Mouse (Mus musculus): ENCODE measurements around the gene Dnah2.

Gene Dnah2

DNA sequence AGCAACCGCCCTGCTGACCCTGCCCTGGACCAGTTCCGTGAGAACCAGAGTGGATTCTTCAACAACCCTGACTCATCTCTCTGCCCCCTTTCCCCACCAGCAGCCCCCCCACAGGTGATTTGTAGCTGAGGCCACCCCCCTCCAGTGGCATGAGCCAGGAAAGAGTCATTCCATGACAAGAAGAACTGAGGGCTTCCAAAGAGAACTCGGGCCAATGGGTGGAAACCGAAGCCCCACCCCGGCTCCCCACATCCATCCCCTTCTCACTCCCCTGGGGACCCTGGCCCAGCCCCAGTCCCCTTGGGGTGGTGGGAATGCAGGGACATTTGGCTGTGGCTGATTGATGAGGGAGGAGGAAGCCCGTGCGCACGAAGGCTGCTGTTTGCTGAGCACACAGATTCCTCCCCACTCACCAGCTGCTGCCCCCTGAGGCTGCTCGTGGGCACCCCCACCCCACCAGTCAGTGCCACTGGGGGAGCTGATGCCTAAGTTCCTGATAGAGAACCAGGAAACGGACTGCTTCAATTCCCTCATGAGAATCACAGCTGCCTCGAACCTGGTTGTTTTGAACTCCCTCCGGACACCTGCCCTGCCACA lies at the start of gene Dnah2:
Dnah2 (minus strand) TSS at position 51 of the 597 bp plus-strand sequence.
- no peak for DNase-seq

DNA sequence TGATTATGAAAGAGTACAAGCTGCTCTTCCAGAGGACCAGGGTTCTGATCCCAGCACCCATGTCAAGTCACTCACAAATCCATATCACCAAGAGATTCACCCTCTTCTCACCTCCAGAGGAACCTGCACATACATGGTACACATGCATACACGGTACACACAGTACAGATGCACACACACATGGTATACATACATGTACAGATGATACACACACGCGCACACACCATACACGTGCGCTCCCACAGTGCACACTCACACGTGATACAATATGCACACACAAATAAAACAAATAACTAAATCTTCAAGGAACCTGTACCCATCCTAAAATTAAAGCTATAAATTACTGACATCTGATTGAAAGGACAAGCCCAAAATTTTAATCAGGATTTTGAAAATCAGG lies 45.9 kb upstream of the Dnah2 start:
- no peak for DNase-seq

DNA sequence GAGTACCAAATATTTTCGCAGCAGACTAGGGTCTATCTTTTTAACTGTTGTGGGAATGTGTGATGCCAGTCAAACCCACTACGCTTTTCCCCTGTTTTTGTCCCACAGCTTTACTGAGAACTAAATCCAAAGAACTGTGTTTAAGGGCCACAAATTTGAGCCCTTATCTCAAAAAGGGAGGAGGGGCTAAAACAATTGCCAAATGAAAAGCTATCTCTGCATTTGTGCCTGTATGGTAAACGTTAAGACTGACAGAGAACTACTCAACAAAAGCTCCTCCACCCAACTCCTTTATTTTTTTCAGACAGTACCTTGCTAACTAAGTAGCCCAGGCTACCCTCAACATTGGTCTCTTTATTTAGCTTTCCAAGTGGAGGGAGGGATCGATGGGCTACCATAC lies 43.9 kb upstream of the Dnah2 start:
- no peak for DNase-seq

DNA sequence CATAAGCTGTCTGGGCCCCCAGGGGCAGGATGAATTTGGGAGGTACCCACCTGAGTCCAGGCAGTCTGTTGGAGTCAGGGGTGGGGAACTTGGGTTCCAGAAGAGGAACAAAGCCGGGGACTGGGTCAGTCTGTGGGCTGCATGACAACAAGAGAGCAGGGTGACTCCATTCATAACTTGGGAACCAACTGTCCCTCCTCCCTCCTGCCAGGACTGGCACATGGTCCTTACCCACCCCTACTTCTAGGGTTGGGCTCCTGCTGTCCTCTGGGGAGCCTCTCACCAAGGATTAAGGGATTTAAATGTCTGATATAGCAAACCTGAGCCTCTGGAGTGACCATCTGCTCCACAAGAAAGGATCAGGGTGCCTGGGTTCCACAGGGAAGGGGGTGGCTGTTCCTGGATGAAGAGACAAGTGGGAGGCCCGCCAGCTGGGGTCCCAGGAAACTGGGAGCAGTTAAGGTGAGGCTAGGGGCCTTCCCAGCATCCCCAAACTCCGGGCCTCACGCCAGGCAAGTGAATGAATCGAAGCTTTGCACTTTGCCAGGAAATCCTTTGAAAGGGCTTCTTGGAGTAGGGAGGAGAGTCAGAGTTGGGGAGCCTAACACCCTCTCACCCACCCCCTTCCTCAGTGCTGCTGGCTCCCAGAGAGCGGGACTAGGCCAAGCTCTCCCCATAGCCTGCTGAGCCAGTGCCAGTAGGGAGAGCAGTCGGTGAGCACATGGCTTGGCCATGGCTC lies 43.2 kb upstream of the Dnah2 start:
- DNase-seq, result peak; percentile 86

DNA sequence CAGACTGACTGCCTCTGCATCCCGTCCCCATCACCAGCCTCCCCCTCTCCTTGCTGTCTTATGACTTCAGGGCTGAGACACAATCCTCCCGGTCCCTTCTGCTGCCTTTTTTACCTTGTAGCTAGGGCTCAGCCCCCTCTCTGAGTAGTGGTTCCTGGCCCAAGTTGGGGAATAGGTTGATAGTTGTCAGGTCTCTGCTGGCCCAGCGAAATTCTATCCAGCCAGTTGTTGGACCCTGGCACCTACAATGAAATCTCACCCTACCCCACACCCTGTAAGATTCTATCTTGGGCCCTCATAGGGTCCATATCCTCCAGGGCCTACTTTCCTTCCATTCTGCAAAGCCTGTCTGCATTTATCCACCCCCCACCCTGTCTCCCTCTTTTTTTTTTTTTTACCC lies 42.5 kb upstream of the Dnah2 start:
- DNase-seq, result no peak

DNA sequence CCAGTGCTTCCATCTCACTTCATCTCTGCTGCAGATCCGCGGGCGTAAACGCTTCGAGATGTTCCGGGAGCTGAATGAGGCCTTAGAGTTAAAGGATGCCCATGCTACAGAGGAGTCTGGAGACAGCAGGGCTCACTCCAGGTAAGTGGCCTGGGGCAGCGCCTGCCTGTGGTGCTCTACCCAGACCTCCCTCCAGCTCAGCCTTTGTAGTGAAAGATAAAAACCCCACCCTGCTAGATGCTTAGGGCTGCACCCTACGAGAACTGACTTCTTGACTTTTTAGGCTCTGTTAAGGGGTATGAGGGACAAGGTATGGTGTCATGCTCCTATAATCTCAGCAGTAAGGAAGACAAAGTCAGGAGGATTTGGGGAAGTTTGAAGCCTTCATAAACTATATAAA lies 41.7 kb upstream of the Dnah2 start:
- DNase-seq, result no peak

DNA sequence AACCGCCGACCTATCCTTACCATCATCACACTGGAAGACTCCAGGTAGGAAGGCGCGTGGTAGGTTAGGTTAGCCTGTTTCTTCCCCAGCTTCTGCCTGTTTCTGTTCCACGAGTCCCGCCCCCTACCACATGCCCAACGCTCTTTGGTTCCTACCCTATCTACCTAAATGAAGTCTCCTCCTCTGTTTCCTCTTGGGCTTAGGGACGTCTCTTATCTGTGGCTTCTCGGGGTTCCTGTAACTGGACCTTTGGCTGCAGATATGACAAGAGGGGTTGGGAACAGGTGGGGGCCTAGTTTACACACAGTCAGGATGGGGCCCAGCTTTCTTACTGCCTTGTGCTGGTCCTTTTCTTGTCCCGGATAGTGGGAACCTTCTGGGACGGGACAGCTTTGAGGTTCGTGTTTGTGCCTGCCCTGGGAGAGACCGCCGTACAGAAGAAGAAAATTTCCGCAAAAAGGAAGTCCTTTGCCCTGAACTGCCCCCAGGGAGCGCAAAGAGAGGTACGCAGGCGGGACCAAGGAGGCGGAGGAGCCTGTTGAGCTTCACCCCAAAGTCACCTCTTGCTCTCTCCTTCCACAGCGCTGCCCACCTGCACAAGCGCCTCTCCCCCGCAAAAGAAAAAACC lies 40.4 kb upstream of the Dnah2 start:
- no peak for DNase-seq

DNA sequence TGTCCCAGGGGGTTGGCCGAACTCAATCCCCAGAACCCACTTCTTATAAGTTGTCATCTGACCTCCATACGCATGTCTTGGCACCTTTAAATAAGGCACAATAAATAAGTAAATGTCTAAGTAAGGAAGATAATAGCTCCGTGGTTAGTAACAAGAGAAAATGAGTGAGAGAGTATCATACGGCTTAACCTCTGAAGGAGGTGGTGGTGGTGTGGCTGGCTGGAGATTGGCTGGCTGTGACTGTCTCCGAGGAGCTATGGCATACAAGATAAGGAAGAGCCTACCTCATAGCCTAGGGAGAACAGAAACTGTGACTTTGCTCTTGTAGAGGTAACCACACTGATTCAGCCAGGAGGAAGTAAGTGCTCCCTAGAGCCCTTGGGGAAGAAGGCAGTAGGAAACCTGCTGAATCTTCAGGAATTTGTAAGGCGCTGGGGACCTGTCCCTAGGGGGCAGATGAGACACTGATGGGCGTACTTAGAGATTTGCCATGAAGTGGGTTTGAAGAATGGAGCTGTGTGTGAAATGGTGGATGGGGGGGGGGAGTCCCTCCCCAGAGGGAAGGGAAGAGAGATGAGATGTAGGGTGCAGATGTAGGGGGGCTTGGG lies 36.9 kb upstream of the Dnah2 start:
- no peak for DNase-seq

DNA sequence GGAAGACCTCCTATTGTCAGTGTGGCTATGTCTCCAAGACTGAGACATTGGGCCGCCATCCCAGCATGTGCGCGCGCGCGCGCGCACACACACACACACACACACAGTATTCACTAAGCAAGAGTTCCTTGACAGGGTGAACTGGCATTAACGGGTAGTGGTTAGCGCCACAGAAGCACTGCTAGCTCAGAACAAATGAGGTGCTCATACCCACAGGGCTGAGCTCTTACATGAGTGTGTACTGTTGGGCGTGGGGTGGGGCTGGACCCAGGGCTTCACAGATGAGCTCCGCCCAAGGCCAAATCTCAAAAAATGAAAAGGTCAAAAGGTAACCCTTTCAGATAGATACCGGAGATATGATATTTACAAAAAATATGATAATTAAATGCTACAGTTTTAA lies 36.0 kb upstream of the Dnah2 start:
- DNase-seq, result no peak

DNA sequence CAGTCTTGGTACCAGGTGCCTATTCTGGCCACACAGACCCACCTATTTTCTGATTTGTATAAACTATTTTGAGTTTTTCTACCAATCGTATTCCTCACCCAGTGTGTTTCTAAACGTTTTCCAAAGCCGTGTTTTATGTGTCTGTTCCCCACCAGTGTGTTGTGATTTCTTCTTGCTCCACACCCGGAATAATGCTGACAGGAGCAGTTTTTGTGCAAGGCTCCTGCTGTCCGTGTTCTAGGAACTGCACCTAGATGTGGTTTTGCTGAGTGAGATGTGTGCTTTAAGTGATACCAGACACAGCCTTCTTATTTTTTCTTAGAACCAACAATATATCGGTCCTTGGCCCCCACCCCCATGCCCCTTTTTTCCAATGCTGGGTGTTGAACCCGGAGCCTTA lies 35.1 kb upstream of the Dnah2 start:
- DNase-seq, result no peak

DNA sequence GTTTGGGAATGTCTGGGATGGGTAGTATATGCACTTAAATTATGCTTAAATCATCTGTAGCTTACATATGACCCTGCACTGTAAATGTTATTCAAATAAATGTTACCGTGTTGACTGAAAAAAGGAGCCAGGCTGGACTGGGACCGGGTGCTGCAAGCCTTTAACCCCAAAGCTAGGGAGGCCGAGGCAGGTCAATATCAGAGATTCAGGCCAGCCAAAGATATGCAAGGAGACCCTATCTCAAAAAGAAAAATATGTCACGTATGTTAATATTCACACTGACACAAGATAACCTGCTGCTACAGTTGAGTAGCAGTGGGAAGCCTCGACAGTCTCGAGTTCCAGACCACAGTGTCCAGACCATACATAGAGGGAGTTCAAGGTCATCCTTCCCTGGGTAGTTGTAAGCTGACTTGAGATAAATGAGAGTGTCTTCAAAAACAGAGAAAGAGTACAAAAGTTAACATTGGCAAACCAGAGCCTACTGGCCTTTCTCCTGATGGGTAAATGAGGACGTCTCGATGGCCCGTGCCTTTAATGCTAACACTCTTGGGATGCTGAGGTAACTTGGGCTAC lies 33.4 kb upstream of the Dnah2 start:
- DNase-seq, result no peak

DNA sequence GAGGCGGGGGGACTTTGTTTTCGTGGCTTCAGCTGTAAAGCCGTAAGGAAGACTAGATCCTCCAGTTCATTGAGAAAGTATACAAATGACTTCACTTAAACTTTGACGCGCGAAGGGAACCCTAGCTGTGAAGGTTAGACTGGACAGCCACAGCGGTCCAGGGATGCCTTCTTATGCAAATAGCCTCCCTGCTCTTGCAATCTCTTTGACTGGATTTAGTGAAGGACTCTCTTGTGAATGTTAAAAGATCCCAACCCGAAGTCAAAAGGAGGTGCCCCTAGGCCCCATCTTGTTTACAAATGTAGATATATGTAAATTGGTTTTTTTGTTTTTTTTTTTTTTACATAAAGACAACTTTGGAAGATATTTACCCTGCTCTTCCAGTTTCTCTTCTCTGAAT lies 32.9 kb upstream of the Dnah2 start:
- no peak for DNase-seq

DNA sequence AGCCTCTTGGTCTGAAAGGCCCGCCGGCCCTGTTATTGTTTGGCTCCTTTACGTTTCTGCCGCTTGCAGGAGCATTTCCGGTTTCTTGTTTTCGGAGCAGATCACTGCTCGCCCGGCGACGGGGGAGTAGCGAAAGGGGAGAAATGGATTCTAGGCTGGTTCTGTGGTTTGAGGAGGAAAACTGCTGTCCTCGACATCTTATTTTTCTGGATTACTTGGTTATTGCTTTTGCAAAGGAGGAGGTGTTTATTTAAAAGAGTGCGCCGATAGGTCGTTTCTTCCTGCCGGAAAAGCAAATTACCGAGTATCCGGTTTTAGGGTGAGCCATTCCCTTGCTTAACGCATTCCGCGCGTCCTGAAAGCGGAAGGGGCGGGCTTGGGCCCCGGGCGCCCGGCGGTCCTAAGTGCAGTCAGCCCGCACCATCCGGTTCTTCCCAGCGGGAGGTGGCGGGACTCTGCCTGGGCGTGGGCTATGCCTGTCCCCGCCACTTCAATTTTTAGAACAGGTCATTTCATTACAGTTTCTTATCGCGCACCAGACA lies 32.3 kb upstream of the Dnah2 start:
- peak; percentile 97 for DNase-seq

DNA sequence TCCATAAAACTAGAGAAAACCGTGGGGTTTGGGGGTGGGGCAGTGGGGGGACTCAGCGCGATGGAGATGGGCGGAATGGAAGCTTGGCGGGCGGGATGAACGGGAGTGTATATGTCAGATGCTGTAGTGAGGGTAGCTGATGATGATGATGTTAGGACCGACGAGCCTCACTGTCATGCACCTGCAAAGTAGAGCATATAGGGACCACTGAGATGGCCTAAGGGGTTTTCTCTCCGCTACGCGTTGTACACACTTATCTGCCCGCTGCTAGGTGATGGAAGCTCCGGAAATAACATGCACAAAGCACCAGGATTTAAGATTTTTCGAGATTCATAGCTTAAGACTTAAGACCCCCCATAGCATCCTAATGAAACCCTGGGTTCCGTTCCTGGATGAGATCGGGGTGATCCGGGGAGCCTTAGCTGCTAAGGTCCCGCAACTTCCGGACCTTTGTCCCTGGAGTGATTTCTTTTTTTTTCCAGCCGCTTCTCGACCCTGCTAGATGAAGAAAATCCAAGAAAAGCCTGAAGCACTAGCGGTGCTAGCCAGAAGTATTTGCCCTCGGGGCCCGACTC lies 31.7 kb upstream of the Dnah2 start:
- DNase-seq, result no peak

DNA sequence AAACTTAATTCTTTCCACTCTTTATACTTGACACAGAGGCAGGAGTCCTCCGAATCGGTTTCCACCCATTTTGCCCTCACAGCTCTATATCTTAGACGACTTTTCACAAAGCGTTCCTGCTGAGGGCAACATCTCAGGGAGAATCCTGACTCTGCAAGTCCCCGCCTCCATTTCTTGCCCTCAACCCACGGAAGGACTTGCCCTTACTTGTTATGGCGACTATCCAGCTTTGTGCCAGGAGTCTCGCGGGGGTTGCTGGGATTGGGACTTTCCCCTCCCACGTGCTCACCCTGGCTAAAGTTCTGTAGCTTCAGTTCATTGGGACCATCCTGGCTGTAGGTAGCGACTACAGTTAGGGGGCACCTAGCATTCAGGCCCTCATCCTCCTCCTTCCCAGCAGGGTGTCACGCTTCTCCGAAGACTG lies 31.2 kb upstream of the Dnah2 start, which contains the start of the genes Wrap53 and Trp53:
Wrap53 (minus strand) TSS at position 165 of the 424 bp plus-strand sequence.
Trp53 (plus strand) TSS at position 269 of the 424 bp plus-strand sequence.
- peak; percentile 96 for DNase-seq

DNA sequence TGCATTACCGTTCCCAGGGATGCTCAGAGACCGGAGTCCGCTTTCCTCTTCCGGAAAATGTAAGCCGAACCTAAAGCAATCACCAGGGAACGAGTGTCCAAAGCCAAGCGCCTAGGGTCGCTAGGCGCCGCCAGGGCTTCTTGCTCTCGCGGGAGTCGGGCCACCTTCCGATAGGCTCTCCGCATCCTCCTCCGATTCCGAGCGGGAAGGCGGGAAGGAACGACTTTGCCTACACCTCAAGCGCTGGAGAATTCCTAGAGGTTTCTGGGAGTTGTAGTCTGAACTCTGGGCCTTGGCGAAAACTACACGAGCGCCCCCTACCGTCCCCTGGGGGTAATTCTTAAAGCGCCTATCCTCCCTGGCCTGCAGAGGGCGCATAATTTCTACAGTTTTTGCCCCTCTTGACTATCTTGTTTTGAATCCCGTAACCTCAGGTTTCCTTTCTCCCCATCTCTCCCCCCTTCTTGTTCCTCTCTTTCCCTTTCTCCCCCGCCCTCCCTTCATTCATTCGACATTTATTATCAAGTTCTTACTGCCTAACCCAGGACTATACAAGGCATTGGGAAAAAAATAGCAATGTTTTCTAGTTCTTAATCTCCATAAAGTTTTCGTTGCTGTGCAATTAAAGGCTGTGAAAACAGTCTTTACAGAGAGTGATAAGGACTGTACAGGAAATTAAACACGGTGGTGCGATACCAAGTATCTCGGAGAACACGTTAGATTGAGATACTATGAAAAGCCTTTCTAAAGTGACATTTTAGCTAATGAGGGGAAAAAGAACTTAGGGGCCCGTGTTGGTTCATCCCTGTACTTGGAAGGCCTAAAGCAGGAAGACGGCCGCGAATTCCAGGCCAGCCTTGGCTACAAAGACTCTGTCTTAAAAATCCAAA lies 30.5 kb upstream of the Dnah2 start:
- peak; percentile 99 for DNase-seq

DNA sequence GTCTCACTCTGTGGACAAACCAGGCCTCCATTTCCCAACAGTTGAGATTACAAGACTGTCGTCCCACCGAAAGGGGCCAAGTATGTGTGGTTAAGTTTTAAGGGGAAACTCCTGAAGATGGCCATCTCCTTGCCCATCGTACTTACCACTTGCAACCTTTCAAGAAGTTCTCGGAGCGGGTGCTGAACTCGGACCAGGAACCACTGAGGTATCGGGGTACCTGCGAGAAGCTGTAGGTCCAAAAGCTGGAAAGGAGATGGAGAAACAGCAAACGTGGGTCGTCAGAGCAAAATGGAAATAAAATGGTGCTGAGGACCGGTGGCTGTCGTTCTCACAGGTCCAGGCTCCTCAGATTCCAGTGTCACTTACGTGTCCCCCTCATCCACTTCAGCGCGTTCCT lies 29.4 kb upstream of the Dnah2 start:
- DNase-seq, result no peak

DNA sequence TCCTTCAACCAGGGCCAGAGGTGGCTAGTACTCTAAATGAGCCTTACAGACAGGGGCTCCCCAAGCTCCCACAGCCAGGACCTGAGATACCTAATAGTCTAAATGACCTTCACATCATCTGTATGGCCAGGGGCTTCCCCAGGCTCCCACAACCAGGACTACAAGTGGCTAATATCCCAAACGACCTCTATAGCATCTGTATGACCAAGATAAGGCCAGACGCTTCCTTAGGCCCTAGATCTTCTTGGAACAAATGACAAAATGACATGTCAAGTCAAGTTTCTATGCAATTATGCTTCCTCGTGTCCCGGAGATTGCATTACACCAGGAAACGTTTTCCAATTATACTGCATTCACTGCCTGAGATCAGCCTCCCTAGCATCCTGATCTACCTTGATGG lies 27.4 kb upstream of the Dnah2 start:
- DNase-seq, result no peak

DNA sequence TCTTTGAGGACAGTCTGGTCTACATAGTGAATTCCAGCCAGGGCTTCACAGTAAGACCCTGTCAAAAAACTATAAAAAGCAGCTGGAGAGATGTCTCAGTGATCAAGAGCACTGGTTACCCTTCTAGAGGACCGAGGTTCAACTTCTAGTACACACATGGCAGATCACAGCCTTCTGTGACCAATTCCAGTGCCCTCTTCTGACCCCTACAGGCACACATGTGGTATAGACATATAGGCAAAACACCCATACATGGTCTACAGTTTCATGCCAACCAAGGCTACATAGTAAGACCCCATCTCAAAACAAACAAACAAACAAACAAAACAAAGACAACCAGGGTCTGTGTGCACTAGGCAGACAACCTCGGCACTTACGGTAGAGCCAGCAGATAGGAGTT lies 26.3 kb upstream of the Dnah2 start:
- DNase-seq, result peak; percentile 70

DNA sequence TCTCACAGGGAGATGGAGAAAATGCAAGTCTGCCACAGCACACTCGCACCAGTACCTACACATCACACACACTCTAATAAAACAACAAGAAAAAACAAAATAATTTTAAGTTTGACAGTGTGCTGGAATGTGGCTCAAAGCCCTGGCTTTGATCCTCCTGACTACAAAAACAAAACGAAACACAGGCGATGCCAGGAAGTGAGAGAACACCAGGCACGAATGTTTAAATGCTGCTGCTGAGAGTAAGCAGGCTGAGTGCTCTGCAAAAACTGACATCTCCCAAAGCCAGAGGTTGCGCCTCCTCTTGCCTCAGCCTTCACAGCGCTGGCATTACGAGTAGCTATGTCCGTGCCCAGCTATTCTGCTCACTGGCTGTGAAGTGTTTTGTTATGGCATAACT lies 16.2 kb upstream of the Dnah2 start:
- DNase-seq, result no peak

DNA sequence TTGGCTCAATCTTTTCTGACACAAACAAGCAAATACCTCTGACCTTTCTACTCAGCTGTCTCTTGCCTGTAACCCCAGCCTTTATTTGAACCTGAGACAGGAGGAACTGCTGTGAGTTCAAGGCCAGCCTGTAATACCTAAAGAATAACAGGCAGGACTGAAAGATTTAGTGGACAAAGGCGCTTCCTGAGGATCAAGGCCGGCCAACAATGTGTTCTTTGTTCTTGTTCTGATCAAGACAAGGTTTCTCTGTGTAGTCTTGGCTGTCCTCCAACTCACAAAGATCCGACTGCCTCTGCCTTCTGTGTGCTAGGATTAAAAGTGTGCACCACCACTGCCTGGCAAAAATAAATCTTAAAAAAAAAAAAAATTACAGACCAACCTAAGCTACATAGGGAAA lies 15.5 kb upstream of the Dnah2 start:
- no peak for DNase-seq

DNA sequence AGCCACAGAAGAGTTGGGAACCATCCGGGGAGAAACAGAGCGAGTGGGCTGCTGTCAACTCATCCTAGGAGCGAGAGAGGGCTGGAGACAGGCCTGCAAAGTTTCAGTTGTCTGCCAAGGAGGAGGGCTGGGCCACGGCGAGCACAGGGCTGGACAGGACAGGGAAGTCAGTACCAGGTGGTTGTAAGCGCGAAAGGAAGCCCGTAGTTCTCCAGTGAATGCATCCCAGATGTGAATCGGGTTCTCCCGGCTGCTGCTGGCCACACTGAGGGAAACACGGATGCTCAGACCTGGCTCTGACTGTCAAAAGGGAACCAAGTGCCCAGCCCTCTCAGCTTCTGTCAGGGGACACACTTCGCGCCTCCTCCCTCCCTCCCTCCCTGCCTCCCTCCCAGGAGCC lies 14.5 kb upstream of the Dnah2 start:
- no peak for DNase-seq
